Mouse (Mus musculus): ENCODE data around the gene Tmem86a. TPM values are rescaled to one million over a fixed set of nuclear protein-coding genes. Genes with fewer than 3 reads are reported as not detected.

Tmem86a gene
- polyA plus RNA-seq, 1 experiment from 2014 or later = 18.3 TPM

GRCm38 (mm10) chr7:47013131-47013767 is 37.2 kb upstream of the Tmem86a start:
- no peak overlapping the region for H3K27ac ChIP-seq (ENCODE audit: low read depth, low read length)
- H3K27me3 ChIP-seq (ENCODE audit: control insufficient read depth, insufficient read depth, low read length) = no peaks in the 10 kb centered on the region
- no peak overlapping the region for H3K4me2 ChIP-seq (replicated peaks; ENCODE audit: low read depth, low read length)
- H3K36me3 ChIP-seq (ENCODE audit: control insufficient read depth, insufficient read depth, low read length) = no peaks in the 10 kb centered on the region
- no peak for ATAC-seq (ENCODE audit: low FRiP score, low TSS enrichment)
- H3K9ac ChIP-seq (ENCODE audit: low read depth, low read length) = no peak overlapping the region
- no peaks in the 10 kb centered on the region for H3K9me3 ChIP-seq (ENCODE audit: control insufficient read depth, low read length)
- H3K4me3 ChIP-seq (ENCODE audit: low read length) = no peak overlapping the region
- 31% methylated on average over 9 of the region's 9 CpGs for WGBS
- peaks cover 17% of the 10 kb centered on the region; the same call in 1 of the 2 replicates for H3K4me1 ChIP-seq (ENCODE audit: control insufficient read depth, insufficient read depth, low read length)

- no peak overlapping the region for H3K4me2 ChIP-seq (replicated peaks; ENCODE audit: low read depth, low read length)
- no peaks in the 10 kb centered on the region for H3K27me3 ChIP-seq (ENCODE audit: control insufficient read depth, insufficient read depth, low read length)
- H3K36me3 ChIP-seq (ENCODE audit: control insufficient read depth, insufficient read depth, low read length) = no peaks in the 10 kb centered on the region
- no peak overlapping the region for H3K9ac ChIP-seq (ENCODE audit: low read depth, low read length)
- ATAC-seq (ENCODE audit: low FRiP score, low TSS enrichment) = no peak
- no peak overlapping the region for H3K4me3 ChIP-seq (ENCODE audit: low read length)
- H3K4me1 ChIP-seq (ENCODE audit: control insufficient read depth, insufficient read depth, low read length) = peaks cover 15% of the 10 kb centered on the region; the same call in 1 of the 2 replicates
- H3K27ac ChIP-seq (ENCODE audit: low read depth, low read length) = no peak overlapping the region
- 53% methylated on average over 10 of the region's 11 CpGs for WGBS
- no peaks in the 10 kb centered on the region for H3K9me3 ChIP-seq (ENCODE audit: control insufficient read depth, low read length)
Measured at GRCm38 (mm10) chr7:47014564-47015389, 35.6 kb upstream of the Tmem86a start.

- Histone ChIP-seq H3K4me1 (ENCODE audit: control insufficient read depth, insufficient read depth, low read length) (peaks cover 15% of the 10 kb centered on the region; the same call in 1 of the 2 replicates), H3K9ac (ENCODE audit: low read depth, low read length) (0 out of 2 replicates have a peak overlapping the region, but pooled peaks have one; percentile 18), H3K36me3 (ENCODE audit: control insufficient read depth, insufficient read depth, low read length) (no peaks in the 10 kb centered on the region), H3K27ac (ENCODE audit: low read depth, low read length) (no peak overlapping the region), H3K4me2 (replicated peaks; ENCODE audit: low read depth, low read length) (peak overlapping the region; percentile 15; the same call in 1 of the 2 replicates), H3K9me3 (ENCODE audit: control insufficient read depth, low read length) (no peaks in the 10 kb centered on the region), H3K4me3 (ENCODE audit: low read length) (no peak overlapping the region), H3K27me3 (ENCODE audit: control insufficient read depth, insufficient read depth, low read length) (no peaks in the 10 kb centered on the region)
- peak; percentile 97 for ATAC-seq (ENCODE audit: low FRiP score, low TSS enrichment)
- 11% methylated on average over 6 of the region's 6 CpGs for WGBS
Measured at GRCm38 (mm10) chr7:47015390-47016065, 34.9 kb upstream of the Tmem86a start.

GRCm38 (mm10) chr7:47016602-47017001 is 33.8 kb upstream of the Tmem86a start:
- H3K27ac ChIP-seq (ENCODE audit: low read depth, low read length) = no peak overlapping the region
- peaks cover 15% of the 10 kb centered on the region; the same call in 1 of the 2 replicates for H3K4me1 ChIP-seq (ENCODE audit: control insufficient read depth, insufficient read depth, low read length)
- no peaks in the 10 kb centered on the region for H3K36me3 ChIP-seq (ENCODE audit: control insufficient read depth, insufficient read depth, low read length)
- H3K27me3 ChIP-seq (ENCODE audit: control insufficient read depth, insufficient read depth, low read length) = no peaks in the 10 kb centered on the region
- WGBS = 78% methylated on average over 3 of the region's 3 CpGs
- H3K9me3 ChIP-seq (ENCODE audit: control insufficient read depth, low read length) = no peaks in the 10 kb centered on the region
- no peak for ATAC-seq (ENCODE audit: low FRiP score, low TSS enrichment)
- H3K9ac ChIP-seq (ENCODE audit: low read depth, low read length) = no peak overlapping the region
- no peak overlapping the region for H3K4me2 ChIP-seq (replicated peaks; ENCODE audit: low read depth, low read length)
- no peak overlapping the region for H3K4me3 ChIP-seq (ENCODE audit: low read length)

- WGBS = 36% methylated on average over 7 of the region's 7 CpGs
- Histone ChIP-seq H3K27me3 (ENCODE audit: control insufficient read depth, insufficient read depth, low read length) (no peaks in the 10 kb centered on the region), H3K4me3 (ENCODE audit: low read length) (no peak overlapping the region), H3K27ac (ENCODE audit: low read depth, low read length) (no peak overlapping the region), H3K9me3 (ENCODE audit: control insufficient read depth, low read length) (no peaks in the 10 kb centered on the region), H3K4me1 (ENCODE audit: control insufficient read depth, insufficient read depth, low read length) (peaks cover 15% of the 10 kb centered on the region; the same call in 1 of the 2 replicates), H3K36me3 (ENCODE audit: control insufficient read depth, insufficient read depth, low read length) (no peaks in the 10 kb centered on the region), H3K4me2 (replicated peaks; ENCODE audit: low read depth, low read length) (no peak overlapping the region), H3K9ac (ENCODE audit: low read depth, low read length) (no peak overlapping the region)
- ATAC-seq (ENCODE audit: low FRiP score, low TSS enrichment) = no peak
Measured at GRCm38 (mm10) chr7:47017146-47017545, 33.3 kb upstream of the Tmem86a start.

- no peaks in the 10 kb centered on the region for H3K36me3 ChIP-seq (ENCODE audit: control insufficient read depth, insufficient read depth, low read length)
- H3K27me3 ChIP-seq (ENCODE audit: control insufficient read depth, insufficient read depth, low read length) = no peaks in the 10 kb centered on the region
- H3K9ac ChIP-seq (ENCODE audit: low read depth, low read length) = no peak overlapping the region
- no peak for ATAC-seq (ENCODE audit: low FRiP score, low TSS enrichment)
- WGBS = 75% methylated on average over 5 of the region's 5 CpGs
- 0 out of 2 replicates have a peak, but pooled peaks cover 9% of the 10 kb centered on the region for H3K4me1 ChIP-seq (ENCODE audit: control insufficient read depth, insufficient read depth, low read length)
- no peaks in the 10 kb centered on the region for H3K9me3 ChIP-seq (ENCODE audit: control insufficient read depth, low read length)
- H3K4me3 ChIP-seq (ENCODE audit: low read length) = no peak overlapping the region
- no peak overlapping the region for H3K27ac ChIP-seq (ENCODE audit: low read depth, low read length)
- H3K4me2 ChIP-seq (replicated peaks; ENCODE audit: low read depth, low read length) = no peak overlapping the region
Measured at GRCm38 (mm10) chr7:47019641-47020040, 30.8 kb upstream of the Tmem86a start.

- Histone ChIP-seq H3K4me1 (ENCODE audit: control insufficient read depth, insufficient read depth, low read length) (no peaks in the 10 kb centered on the region), H3K4me2 (replicated peaks; ENCODE audit: low read depth, low read length) (no peak overlapping the region; the same call in 1 of the 2 replicates), H3K36me3 (ENCODE audit: control insufficient read depth, insufficient read depth, low read length) (no peaks in the 10 kb centered on the region), H3K27me3 (ENCODE audit: control insufficient read depth, insufficient read depth, low read length) (no peaks in the 10 kb centered on the region), H3K9ac (ENCODE audit: low read depth, low read length) (no peak overlapping the region; the same call in 1 of the 2 replicates), H3K4me3 (ENCODE audit: low read length) (no peak overlapping the region), H3K27ac (ENCODE audit: low read depth, low read length) (no peak overlapping the region), H3K9me3 (ENCODE audit: control insufficient read depth, low read length) (no peaks in the 10 kb centered on the region)
- no peak for ATAC-seq (ENCODE audit: low FRiP score, low TSS enrichment)
- 2% methylated on average over 8 of the region's 8 CpGs for WGBS
Measured at GRCm38 (mm10) chr7:47020956-47021355, 29.4 kb upstream of the Tmem86a start.

GRCm38 (mm10) chr7:47022482-47022881 is 27.9 kb upstream of the Tmem86a start:
- ATAC-seq (ENCODE audit: low FRiP score, low TSS enrichment) = 0 out of 2 replicates have a peak, but pooled peaks have one; percentile 22

More at GRCm38 (mm10) chr7:47022482-47022881, 27.9 kb upstream of the Tmem86a start:
- Histone ChIP-seq H3K36me3 (ENCODE audit: control insufficient read depth, insufficient read depth, low read length) (no peaks in the 10 kb centered on the region), H3K27ac (ENCODE audit: low read depth, low read length) (no peak overlapping the region), H3K9me3 (ENCODE audit: control insufficient read depth, low read length) (no peaks in the 10 kb centered on the region), H3K9ac (ENCODE audit: low read depth, low read length) (no peak overlapping the region), H3K4me1 (ENCODE audit: control insufficient read depth, insufficient read depth, low read length) (no peaks in the 10 kb centered on the region), H3K27me3 (ENCODE audit: control insufficient read depth, insufficient read depth, low read length) (no peaks in the 10 kb centered on the region), H3K4me2 (replicated peaks; ENCODE audit: low read depth, low read length) (no peak overlapping the region), H3K4me3 (ENCODE audit: low read length) (no peak overlapping the region)
- WGBS = 49% methylated on average over 8 of the region's 8 CpGs

Data from kidney, embryonic 14.5 days (tissue).